Mouse (Mus musculus) thymus, postnatal 14 days (tissue): ENCODE measurements around the gene Mmrn1.
"Not testable (repeated sequence)": the region's sequence is repeated elsewhere in the genome, so short reads cannot be mapped to it uniquely, and the experiment has no call there.

Experiments used
- DNase-seq: peaks from one replicate; pipeline ENCODE4 v3.0.0; 2021

Mmrn1 gene

DNA sequence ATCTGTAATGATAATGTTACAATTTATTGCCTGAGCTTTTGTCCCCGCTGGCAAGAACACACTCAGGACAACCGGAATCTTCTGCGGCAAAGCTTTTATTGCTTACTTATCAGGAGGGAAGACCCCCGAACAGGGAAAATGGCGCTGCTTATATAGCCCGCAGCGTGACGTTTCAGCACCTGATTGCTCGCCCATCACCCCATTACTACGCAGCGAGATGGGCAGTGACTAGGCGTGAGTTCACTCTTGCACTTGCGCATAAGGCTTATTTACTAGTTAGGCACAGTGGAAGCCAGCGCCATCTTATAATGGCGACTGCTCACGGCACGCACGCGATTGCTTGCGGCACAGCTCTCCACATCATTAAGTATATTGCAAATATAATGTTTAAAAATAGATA is at the start of gene Mmrn1:
Mmrn1 (plus strand) TSS at position 301 of the 400 bp plus-strand sequence.
- not testable (repeated sequence) for DNase-seq

DNA sequence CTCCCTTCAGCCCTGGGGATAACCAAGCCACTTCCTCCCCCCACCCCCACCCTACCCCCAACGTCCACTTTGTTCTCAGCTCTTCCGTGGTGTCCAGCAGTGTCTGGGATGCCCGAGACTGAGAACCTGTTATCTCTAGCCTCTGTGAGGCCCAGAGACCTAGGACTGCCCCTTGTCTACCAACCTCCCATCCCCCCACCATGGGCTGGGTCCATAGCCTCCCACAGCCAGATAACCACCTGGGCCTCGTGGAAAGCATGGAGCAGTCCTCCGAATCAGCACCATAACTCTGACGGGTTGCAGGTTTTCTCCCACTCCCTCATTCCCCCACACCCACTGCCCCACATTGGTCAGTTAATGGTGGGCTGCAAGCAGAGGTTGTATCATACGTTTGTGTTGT is 44.4 kb upstream of the Mmrn1 start:
- no peak for DNase-seq

DNA sequence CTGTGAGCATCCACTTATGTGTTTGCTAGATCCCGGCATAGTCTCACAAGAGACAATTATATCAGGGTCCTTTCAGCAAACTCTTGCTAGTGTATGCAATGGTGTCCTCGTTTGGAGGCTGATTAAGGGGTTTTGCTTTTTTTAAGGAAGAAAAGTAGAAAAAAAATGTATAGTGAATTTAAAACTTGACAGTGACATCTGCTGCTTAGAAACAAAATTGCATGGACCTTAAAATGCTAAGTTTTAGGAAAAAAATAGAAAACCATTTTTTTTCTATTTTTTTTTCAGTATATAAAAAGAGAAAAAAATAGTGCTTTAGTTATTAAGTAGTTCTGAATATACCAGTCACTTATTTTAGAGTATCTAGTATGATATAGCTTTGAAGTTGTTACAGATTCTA is 43.2 kb upstream of the Mmrn1 start:
- DNase-seq, result no peak

DNA sequence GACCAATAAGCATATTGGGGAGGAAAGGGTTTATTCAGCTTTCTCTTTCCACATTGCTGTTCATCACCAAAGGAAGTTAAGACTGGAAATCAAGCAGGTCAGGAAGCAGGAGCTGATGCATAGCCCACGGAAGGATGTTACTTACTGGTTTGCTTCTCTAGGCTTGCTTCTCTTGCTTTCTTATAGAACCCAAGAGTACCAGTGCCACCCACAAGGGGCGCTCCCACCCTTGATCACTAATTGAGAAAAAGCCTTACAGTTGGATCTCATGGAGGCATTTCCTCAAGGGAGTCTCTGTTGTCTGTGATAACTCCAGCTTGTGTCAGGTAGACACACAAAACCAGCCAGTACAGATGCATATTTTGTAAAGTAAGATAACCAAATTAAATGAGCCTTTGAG is 17.5 kb upstream of the Mmrn1 start:
- DNase-seq, result no peak

DNA sequence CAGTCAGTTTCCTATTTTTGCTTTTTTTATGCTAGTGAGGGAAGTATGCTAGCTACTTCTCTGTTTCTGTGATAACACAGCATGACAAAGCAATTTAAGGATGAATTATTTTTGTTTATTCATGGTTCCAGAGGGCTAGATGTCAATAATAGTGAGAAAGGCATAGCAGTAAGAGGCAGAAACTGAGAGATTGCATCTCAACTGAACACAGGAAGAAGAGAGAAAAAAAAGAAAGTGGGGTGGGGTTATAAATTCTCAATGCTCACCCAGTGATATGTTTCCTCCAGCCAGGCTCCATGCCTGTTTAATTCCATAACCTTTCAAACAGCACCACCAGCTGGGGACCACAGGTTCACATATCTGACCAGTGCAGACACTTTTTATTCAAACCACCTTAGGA is 6.6 kb downstream of the Mmrn1 start:
- DNase-seq, result no peak

DNA sequence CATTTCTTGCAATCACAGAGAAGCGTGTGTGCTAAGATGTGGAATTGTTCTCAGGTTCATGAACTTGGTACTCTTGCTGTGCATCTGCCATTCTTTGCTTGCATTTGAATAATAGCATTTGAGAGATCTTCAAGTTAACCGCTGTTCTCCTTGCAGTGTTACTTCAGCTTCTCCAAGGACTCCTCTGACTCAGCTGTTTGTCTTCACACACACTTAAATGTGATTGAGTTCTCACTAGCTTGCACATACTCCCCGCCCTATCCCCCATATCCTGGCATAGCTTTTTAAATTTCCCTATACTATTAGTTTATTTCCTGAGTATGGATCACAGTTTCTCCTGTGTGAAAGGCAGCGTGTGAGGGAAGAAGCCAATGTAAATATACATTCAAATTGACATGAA is 10.1 kb downstream of the Mmrn1 start:
- DNase-seq, result no peak

DNA sequence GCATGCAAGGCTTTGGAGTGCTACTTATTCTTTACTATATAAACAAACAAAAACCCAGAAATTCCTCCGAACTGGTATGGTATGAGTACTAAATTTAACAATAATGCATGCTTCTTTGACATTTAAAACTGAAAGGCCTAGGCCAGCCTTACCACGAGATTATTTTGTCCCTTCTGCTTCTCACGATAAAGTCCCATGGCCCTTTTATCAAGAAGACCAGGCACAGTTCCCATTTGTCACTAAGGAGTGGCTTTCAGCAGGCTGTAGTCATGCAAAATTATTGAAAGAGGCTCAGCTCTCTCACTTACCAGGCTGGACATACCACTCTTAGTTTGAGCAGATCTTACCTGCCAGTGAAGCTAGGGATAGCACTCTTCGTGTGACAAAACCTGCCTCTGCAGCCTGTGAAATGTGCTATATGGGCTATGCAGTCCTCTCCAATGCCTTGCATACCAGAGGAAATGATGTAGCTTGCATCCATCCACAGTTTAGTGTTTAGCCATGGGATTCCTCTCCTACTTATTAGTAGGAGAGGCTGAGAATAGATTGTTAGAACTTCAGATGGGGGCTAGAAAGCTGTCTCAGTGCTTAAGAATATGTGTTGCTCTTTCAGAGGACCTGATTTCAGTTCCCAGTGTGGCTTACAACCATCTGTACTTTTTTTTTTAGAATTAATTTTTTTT is 10.8 kb downstream of the Mmrn1 start:
- no peak for DNase-seq

DNA sequence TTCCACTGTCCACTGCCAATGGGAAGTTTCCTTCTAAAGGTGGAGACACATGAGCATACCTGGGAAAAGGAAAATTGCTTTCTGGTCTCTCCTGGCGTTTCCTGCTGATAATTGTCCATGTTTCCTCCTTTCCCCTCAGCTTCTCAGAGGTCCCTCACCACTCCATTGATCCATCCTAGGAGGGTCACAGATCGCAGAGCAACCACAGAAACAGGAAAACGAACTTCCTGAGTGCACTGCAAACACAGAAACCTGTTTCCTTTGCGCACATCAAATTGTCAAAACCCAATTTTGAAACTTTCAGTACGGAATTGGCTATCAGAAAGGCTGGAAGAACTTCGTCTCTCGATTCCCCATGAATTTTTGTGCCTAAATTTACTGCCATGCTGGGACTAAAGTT is 19.4 kb downstream of the Mmrn1 start:
- DNase-seq, result no peak

DNA sequence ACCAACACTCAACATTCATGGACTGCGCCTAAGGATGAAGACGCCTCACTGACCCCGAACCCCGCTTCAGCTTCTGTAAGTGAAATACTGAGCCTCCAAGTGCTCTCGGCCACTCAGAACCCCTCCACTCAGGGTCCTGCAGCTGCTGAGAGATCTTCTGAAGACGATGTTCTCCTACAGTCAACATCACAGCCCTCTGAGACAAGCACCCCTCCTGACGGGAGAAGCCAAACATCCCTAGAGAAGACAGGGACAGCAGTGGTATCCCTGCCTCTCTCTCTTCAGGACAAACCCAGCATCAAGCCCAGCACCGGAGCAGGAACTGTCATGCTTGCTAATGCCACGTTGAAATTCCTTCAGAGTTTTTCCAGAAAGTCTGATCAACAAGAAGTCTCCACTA is 19.8 kb downstream of the Mmrn1 start:
- no peak for DNase-seq

DNA sequence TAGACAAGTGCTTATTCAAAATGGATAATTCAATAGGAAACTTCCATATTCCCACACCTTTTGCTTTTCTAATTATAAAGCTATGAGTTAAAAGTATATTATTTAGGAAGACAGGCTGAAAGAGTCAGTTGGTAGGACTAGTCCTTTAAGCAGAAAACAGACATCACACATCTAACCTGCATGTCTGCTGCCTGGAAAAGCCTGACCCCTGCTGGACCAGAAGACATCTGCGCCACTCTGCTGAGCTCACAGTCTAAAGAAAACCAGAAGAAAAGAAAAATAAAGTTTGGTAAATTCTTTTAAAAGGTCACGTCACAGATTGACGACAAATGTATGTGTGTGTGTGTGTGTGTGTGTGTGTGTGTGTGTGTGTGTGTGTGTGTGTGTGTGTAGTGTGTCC is 25.6 kb downstream of the Mmrn1 start:
- peak; percentile 11 for DNase-seq

DNA sequence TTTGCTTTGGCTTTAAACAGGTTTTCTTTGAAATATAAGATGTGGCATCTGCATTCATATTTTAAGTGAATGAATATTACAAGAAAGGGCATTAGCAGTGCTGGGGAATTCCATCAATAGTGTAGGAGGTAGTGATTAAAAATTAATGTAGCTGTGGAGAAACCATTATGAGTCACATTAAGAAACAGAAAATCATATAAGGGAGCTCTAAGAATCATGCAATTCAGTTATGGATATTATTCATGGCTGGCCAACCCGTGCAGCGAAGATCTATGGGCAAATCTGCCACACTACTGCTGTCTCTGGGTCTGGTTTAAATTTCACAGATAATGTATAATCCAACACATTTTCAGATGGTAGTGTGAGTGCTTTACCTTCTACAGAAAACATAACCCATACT is 36.5 kb downstream of the Mmrn1 start:
- DNase-seq, result no peak

DNA sequence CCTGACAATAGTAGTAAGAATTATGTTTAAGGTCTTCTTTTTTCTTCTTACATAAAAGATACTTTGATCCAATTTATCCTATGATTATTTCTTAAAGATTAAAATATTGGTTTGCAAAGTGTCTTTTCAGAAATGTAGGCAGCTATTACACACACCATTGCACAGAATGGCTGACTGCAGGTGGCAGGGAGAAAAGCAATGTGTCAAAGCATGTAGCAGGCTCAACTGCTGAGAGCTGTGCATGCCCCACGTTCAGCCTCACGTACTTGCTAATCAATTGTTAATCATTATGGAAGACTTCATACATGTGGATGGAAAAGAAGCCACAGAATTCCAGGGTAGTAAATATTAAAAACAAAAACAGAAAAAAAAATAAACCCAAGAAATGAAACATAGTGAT is 37.1 kb downstream of the Mmrn1 start:
- DNase-seq, result no peak

DNA sequence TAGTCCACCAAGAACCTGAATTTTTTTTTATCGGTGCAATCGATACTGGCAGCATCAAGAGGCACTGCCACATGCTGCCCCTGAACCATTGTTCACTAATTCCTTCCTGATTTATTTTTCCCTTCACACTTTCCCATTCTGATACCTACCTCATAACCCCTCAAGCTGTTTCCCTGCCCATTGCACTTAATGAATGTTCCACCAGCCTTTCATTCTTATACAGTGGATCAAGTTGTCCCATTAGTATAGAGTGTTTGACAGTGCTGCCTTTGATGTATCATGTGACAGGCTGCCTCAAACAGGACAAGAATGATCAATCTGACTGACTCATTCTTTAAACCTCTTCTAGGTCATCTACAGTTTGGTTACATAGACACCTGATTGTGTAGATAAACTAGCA is 37.9 kb downstream of the Mmrn1 start:
- no peak for DNase-seq

DNA sequence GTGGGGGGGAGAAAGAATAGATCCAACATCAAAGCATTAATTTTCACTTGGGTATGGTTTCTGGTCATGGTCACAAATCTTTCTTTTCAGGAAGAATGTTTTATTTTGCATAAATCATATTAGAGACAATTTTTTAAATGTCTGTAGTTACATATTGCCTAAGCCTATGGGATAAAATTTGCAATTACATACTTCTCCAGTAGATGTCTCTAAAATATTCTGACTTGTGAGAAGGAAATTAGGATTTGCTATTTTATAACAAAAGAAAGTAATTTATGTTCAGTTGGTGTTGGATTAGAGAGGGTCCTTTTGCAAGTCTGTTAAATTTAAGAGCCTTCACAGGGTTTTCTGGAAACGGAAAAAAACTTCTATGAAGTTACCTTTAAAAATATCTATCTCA is 39.0 kb downstream of the Mmrn1 start:
- no peak for DNase-seq

DNA sequence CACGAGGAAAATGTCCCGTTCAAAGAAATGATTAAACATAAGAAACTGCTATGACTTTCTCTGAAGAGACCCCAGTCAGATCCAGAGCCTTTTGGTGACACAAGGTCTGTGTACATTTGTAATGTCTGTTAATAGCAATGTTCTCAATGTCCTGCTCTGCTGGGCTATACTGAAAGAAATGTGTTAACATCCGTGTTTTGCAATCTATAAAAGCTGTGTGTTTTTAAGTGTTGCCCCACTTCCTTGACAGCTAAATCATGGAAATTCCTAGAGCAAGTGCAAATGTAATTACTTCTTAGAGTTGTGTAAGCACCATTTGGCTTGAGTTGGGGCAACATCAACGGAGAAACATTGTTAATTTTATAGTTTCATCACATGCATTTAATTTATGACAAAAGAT is 42.2 kb downstream of the Mmrn1 start:
- DNase-seq, result no peak

DNA sequence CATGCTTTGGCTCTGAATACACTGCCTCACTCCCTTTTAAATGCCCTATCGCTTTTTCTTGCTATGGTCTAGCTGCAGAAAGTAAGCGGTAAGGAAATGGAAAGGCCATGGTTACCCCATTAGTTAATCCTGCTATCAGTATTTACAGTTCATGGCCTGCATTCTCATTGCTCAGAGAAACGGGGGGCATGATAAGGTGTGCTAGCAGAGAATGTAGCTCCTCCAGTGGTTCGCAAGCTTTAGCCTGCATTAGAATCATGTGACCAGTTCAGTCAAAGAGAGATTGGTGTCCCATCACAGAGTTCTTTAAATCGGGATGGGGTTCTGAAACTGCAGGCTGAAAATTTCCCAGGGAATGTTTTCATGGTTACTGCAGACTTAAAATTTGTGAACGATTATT is 44.6 kb downstream of the Mmrn1 start:
- no peak for DNase-seq

DNA sequence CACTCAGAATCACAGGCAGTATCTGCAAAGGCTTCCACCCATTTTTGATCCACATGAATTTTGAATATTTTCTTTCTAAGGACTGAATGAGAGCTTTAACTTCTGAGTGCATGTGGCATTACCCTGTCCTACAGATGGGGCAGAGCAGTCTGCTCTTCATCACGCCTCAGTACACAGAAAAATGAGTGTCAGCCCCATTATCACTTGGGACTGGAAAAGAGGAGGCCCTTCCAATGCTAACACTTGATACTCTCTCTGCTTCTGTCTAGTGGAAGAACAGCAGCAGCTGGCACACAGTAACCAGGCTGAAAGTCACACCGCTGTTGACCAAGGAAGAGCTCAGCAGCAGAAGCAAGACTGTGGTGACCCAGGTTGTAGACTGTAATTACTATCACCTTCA is 46.0 kb downstream of the Mmrn1 start:
- DNase-seq, result no peak

DNA sequence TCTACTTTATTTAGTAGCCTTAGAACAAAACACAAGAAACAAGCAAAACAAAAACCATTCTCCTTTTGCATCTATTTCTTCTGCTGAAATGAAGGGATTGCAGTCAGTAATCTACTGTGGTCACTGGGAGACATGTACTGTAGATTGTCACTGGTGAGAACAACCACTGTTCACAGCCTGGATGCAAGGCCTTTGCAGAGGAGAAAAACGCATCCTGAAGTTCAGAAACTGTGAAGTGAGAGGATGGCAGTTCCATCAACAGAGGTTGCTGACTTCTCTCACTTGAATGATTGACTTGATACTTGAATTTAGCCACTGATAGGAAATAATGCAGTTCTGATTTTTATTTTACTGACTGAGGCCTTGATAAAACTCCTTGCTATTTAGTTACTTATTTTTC is 53.8 kb downstream of the Mmrn1 start:
- no peak for DNase-seq

DNA sequence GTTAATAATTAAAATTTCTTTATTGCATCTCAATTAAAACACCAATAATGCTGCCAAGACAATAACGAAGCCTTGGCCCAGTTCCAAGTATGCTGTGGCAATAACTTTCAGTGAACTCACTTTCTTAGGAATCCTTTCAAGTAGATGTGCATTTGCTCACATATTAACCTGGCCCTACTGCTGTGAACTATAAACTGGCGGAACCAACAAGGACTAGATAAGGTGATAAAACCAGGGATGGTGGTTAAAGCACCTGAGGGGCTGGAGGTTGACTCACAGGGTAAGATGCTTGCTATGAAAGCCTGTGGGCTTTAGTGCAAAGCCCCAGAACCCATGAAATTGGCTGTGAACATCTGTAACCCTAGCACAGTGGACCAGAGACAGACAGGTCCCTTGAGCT is 54.3 kb downstream of the Mmrn1 start:
- no peak for DNase-seq

DNA sequence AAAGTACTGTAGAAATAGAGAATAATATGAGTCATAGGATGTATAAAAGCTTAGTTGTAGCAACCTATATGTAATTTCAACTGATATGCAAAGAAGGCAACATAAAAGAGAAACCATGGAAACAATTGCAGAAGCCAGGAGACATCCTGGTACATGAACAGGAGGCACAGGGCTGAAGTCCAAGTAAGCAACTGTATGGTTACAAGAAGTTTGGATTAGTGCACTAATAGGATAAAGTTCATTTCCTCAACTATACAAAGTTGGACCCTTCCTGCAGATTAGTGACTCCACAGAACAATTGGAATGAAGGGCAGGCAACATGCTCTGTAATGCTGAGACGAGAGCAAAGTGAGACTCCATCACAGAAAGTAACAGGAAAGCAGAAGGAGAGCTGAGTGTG is 59.6 kb downstream of the Mmrn1 start:
- DNase-seq, result no peak

DNA sequence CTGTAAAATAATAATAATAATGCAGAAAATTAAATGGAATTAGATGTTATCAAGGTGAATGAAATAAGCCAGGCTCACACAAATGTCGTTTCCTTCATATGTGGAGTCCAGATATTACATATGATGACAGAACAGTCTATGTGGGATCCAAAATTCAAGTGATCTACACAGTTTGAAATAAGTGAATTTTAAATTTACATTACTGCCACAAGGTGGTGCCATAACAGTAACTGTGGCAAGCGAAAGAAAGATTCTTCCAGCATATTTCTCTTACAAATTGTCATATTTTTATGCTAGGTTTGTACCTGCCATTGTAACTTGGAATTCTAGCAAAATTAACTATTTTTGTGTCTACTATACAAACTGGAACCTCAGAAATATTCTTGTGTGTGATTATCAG is 61.1 kb downstream of the Mmrn1 start:
- no peak for DNase-seq

DNA sequence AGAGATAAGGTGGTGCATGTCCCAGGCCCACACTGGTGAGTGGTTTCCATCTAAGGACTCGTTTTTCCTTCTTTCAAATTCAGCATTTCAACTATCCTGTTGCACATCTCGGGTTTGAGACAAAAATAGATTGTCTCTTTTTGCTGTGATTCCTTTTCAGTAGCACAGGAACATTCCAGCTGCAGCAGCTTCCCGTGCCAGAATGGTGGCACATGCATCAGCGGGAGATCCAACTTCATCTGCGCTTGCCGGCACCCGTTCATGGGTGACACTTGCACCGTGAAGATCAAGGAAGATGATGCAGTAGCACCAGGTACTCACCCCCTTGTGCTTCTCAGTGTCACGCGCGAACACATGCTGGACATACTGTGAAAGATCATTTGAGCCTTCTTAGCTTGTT is 62.1 kb downstream of the Mmrn1 start:
- DNase-seq, result no peak

DNA sequence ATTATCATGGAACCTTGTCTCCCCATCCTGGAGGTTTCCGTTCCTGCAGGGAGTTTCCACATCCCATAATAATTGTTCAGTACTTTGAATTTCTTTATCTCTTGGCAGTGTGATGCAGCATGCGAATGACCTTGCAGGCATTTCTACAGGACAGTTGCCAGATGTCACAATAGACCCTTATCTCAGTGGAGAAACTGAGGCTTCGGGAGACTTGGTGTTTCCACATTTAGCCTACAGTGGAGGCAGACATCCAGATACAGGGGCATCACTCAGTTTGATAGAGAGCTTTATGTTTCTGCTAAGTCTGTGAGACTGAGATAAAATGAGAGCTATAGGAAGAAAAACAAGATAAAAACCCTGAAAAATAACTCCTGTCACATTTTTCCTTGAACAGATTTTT is 63.0 kb downstream of the Mmrn1 start:
- no peak for DNase-seq

DNA sequence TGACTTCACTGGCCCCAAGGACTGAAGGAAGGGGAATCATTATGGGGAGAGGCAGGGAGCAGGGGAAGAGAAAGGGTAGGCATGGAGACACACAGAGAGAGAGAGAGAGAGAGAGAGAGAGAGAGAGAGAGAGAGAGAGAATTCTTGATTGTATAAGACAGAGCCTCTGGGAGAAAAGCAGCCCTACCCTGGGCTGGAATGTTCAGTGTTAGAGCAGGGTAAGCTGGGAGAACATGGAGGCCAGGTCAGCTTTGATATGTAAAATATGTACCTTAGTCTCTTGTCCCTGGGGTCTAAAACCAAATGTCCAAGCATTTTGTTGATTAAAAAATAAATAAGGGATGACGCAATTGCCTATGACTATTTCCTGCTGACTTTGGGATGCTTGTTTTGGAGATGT is 67.6 kb downstream of the Mmrn1 start:
- no peak for DNase-seq

DNA sequence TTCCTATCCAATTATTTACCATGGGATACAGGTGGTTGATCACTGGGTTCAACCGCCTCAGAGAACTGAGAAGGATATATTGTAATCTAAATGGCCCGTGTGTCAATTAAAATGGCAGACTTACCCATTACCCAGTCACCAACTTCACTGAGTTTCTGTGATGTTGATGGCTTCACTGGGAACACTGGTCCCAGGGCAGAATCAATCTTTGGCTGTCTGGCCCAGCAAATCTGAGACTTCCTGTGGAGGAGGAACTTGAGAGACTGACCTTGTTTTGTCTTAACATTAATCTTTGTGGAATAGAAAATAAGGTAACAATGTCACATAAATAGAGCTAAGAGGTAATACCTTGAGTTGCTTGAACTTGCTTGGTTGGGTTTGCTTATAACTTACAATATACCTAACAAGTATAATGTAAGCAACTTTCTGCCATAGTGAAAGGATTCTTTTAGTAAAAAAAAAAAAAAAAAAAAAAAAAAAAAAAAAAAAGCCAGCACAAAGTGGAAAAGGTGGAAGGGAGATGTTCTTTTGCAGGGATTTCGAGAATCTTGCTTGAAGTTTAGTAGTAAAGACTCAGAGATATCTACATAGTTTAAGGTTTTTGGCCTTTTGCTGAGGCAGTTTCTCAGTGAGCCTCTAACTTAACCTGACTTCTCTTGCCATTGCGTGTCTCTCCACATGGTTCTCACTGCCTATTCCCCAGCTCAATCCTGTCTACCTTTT is 68.8 kb downstream of the Mmrn1 start:
- no peak for DNase-seq
